Mouse (Mus musculus) mature B cell (primary cell): Measurements from ENCODE around the gene Noct.

Source experiments
- in situ Hi-C: fragments of 300-500 bp; cut with MboI; formaldehyde crosslinking; loops from 2 replicates; pipeline ENCODE4 v1.14.3; 2019

Noct gene

DNA sequence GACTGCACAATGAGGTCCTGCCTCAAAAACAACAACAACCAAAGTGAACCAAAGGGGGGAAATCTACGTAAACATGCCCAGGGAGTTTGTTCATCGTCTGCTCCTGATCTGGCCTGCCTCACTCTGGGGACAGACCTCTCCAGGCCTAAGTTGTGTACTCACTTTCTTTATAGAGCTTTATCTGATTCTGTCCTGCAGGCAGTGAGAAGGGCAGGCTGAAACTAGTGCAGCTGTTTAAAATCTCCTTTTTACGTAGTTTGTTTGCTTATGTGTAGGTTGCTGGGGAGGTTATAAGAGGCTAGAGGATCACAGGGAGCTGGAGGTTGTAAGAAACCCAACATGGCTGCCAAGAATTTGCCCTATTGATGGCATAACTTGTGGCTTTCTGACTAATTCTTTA lies 7.3 kb downstream of the Noct start:
- in situ Hi-C loops = loop anchor here (10.0 kb wide), 1 partner anchor 123 kb away; no protein-coding TSS in a partner anchor

- in situ Hi-C loops = loop anchor here (10.0 kb wide), 1 partner anchor 122 kb away; no protein-coding TSS in a partner anchor
Measured at GRCm38 (mm10) chr3:51232205-51232910, 8.1 kb downstream of the Noct start.

DNA sequence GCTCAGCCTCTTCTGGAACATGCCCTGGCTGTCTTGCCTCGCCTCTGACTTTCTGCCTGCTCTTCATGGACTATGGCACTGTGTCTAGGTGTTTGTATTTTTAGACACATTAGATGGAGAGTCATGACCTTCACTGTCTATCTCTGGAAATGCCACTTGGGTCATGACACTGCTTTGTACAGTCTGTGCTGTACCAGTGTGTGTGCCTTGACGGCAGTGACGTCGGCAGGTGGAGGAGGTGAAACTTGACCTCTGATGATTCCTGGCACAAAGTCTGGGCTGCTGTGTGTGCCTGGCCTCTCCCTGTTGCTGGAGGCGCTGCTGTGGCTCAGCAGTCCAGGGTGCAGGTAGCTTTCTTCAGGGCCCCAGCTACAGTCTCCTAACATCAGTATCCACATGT lies 9.2 kb downstream of the Noct start:
- in situ Hi-C loops = loop anchor here (10.0 kb wide), 1 partner anchor 121 kb away; no protein-coding TSS in a partner anchor

DNA sequence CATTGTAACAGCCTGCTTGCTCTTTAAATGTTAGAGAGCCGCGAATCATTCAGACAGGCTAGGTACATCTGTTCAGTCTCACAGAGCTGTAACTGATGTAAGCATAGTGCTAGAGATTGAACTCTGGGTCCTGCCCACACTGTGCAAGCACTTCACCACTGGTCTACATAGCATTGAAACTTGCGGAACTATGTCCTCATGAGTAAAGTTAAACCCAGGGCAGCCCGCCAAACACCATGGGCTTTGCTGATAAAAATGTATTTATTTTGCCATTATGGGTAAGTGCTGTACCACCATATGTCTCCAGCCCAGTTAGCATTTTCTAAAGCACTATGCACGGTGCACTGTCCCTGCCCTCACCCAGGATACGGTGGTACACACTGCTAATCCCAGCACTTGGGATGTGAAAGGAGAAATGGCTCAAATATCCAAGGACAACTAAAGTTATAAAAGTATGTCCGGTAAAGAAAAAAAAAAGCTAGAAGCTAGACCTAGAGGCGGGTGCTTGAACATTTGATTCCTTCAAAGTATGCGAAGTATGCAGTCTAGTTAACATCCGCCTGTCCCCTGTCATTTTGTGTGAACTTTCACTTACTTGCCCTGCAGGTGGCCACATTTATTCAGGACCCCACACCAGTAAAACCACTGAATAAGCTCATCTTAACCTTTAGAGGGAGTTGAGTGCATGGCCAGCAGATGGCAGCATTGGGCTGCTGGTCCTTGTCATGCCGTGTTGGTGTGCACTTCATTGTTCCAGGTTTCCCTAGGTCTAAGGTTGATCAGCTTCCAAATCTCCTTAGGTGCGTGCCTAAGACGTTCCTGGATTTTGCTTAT lies 9.9 kb downstream of the Noct start:
- in situ Hi-C loops = loop anchor here (10.0 kb wide), 1 partner anchor 121 kb away; no protein-coding TSS in a partner anchor

DNA sequence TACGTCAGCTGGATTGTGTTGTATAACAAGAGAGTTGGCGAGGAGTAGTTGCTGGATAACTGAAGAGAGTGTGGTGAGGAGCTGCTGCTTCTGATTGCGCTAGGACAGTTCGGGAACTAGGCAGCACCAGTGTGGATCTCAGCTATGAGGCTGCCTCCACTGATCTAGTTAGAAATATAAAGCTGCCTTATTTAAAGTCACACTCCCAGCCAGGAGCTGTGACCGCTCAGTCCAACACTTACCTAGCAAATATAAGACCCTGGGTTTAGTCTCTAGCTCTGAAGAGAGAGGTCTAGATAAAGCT lies 10.5 kb downstream of the Noct start:
- in situ Hi-C loops = loop anchor here (10.0 kb wide), 1 partner anchor 120 kb away; no protein-coding TSS in a partner anchor

DNA sequence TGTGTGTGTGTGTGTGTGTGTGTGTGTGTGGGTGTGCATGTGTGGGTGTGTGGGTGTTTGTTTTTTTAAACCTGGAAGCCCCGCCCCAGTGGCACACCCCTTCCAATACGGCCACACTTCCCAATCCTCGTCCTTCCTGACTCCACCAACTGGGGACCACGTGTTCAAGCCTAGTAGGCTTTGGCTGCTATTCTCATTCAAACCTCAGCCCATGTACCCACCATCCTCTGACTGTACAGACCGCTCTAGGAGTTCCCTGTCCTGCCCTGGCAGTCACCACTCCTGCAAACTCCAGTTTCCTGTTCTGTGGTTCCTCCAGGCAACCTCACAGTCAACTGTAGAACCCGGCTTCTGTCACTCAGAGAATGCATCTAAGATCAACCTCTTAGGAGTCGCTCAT lies 14.3 kb downstream of the Noct start:
- in situ Hi-C loops = loop anchor here (10.0 kb wide), 1 partner anchor 116 kb away; no protein-coding TSS in a partner anchor

- in situ Hi-C loops = loop anchor here (10.0 kb wide), 1 partner anchor 115 kb away; no protein-coding TSS in a partner anchor
Measured at GRCm38 (mm10) chr3:51239541-51239940, 15.3 kb downstream of the Noct start.

DNA sequence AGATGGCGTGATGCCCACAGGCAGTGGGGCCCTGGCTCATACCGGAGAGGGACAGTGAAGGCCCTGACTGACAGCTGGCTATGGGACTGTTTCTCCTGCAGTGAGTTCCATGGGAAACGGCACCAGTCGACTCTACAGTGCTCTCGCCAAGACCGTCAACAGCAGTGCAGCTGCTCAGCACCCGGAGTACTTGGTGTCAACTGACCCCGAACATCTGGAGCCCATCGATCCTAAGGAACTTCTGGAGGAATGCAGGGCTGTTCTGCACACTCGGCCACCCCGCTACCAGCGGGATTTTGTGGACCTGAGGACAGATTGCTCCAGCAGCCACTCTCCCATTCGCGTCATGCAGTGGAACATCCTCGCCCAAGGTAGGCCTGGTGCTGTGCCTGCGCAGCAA lies 23.5 kb downstream of the Noct start:
- in situ Hi-C loops = no loop called here

GRCm38 (mm10) chr3:51248600-51248999 lies 24.4 kb downstream of the Noct start:
- in situ Hi-C loops = no loop called here

DNA sequence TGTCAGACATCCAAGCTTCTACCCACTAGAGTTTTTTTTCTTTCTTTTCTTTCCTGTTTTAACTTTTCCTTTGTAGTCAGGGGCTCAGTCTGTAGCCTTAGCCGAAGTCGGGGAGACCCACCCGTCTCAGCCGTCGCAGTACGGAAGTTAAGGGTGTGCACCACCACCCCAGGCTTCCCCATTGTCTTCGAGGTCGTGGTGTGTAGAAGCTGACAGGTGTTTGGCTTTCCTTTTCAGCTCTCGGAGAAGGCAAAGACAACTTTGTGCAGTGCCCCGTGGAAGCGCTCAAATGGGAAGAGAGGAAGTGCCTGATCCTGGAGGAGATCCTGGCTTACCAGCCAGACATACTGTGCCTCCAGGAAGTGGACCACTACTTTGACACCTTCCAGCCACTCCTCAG lies 25.2 kb downstream of the Noct start:
- in situ Hi-C loops = no loop called here

DNA sequence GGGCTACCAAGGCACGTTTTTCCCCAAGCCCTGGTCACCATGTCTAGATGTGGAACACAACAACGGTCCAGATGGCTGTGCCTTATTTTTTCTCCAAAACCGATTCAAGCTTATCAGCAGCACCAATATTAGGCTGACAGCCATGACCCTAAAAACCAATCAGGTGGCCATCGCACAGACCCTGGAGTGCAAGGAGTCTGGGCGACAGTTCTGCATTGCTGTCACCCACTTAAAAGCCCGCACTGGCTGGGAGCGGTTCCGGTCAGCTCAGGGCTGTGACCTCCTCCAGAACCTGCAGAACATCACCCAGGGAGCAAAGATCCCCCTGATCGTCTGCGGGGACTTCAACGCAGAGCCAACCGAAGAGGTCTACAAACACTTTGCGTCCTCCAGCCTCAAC lies 25.6 kb downstream of the Noct start:
- in situ Hi-C loops = no loop called here

DNA sequence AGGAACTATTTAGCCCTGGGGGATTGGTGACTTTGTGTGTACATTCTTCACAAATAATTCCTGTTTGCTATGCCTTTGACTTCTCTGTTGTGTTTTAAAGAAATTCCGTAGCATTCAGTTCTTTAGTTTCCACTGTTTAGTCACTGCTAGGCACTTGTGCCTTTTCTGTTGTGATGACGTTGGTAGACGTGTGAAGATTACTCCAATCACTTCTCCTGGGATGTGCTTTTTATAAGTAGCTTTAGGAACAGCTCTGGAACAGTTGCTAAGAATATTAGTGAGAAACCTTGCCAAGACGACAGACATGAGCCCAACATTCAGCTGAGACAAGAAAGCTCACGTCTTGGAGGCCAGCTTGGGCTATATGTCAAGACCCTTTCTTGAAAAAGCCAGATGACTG lies 26.8 kb downstream of the Noct start:
- in situ Hi-C loops = no loop called here

DNA sequence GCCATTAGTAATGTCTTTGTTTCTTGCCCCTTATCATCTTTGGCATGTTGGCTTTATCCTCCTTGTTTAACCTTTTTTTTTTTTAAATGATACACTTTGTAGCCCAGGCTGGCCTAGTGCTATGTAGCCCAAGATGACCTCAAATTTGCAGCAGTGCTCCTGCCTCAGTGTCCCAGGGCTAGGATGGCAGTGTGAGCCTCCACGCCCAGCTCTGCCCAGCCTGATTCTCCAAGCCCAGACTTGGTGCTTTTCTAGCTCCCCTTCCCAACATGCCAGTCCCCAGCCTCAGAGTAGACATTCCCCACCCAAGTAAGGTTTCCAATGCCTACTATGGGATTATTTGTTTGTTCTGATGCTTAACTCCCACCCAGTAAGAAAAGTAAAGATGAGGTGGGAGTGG lies 28.0 kb downstream of the Noct start:
- in situ Hi-C loops = no loop called here

DNA sequence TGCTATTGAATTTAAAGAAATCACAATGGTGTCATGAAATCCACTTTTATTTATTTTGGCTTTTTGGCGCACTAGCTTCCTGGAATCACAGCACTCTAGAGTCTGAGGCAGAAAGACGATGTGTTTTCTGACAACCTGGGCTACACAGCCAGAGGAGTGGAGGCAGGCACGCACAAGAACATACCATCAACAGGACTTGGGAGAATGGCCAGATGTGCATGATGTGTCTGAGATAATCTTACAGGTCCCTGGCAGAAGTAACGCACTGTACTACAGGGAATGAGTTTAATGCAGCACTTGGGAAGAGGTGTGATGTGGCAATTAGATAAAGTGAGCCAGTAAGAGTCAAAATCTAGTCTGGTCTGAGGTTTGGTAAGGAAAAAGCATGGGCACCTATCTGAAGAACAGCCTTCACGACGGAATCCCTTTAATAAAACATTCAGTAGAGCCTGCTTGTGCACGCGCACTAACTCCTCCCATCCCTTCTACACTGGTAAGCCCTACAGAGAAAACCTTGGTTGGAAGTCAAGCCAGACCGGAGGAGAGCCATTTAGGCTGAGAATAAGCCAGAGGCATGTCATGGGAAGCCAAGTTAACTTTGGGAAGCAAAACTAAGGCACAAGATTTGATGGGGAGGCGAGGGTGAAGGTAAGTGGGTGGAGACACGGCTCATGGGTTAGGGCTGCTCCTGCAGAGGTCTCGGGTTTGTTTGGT lies 28.6 kb downstream of the Noct start:
- in situ Hi-C loops = no loop called here

DNA sequence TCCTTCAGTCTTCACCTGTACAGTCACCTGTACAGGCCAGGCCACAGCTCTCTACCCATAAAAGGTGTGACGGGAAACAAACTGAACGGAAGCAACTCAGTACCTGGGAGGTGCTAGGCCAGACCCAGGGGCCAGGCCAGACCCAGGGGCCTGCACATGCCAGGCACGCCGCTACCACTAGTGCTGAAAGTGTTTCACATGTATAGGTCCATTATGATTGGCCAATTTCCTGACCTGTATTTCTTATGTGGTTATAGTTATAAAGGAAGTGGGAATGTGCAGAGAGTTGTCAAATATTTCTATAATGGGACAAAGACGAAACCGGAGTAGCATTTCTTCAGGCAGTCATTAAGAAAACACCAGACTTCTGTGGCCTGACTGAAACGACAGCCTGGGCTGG lies 30.5 kb downstream of the Noct start:
- in situ Hi-C loops = no loop called here

GRCm38 (mm10) chr3:51256450-51256849 lies 32.2 kb downstream of the Noct start:
- in situ Hi-C loops = no loop called here

- in situ Hi-C loops = no loop called here
Measured at GRCm38 (mm10) chr3:51258070-51258469, 33.8 kb downstream of the Noct start.

GRCm38 (mm10) chr3:51262942-51263341 lies 38.7 kb downstream of the Noct start:
- in situ Hi-C loops = no loop called here

GRCm38 (mm10) chr3:51268434-51268833 lies 44.2 kb downstream of the Noct start:
- in situ Hi-C loops = no loop called here

DNA sequence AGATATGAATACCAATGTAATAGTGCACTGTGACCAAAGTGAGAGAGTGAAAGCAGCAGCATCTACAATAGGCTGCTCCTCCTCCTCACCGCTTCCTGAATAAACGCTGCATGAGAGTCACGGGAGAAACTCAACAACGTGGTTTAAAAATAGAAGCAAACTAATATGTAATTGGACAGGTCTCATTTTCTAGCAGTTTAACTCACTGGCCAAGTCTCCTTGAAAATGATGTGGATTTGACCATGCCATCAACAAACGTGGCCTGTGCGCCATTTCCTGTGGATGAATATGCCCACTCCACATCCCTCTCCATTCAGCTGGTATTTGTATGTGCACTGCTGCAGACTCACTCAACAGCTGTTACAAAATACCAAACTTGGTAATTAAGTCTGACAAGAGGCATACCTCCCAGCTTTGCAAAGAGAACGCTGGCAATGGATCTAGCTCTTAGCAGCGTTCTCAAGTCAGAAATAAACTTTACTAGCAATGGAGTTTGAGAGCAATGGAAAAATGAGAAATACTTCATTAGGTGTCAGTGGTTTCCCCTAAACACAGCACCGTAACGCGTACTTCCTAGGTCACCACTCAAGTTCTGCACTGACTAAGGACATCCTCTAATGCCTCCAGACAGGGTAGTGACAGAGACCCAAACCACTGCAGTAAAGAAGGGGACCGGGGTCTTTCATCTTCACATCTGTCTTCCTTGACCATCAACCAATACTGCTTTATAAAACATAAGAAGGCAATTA lies 46.0 kb downstream of the Noct start:
- in situ Hi-C loops = no loop called here

DNA sequence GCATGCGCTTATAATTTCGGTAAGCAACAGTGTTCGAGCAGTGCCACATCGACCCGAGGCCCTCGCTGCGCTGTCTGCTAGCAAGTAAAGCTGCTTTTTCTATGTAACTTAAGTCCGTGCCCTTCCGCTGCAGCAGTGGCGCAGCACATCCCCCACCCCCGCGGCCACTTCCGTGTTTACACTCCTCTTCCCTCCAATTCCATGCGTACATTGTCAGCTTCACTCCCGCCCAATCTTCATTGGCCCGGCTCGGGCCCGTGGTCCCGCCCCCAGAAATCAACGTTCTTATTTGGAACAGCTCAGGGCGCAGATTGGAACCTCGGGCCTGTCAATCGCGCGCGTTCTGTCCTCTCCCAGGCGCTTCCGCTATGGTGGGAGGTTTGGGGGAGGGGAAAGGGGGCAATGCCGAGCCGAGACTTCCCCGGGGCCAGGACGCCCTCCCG lies 51.7 kb downstream of the Noct start:
- in situ Hi-C loops = no loop called here
